Mouse (Mus musculus) heart, embryonic 14.5 days (tissue): ENCODE data around the gene Gpsm3. TPM values are rescaled to one million over a fixed set of nuclear protein-coding genes. Genes with fewer than 3 reads are reported as not detected.

Experiments
- ATAC-seq: fragments of 200-750 bp; cut with Nextera tagmentation; 2 replicates; pipeline ENCODE4 v1.8.0; 2017; ENCODE audit warnings: low read depth, moderate TSS enrichment; ENCODE audit not compliant: insufficient number of reproducible peaks, insufficient read depth, low FRiP score
- H3K27ac ChIP-seq, 2 experiments: fragments of 200-500 bp in 1 of 2; fragments of 300-500 bp in 1 of 2; sonication (generic) in 1 of 2; replicated peaks in 1 of 2; 2 replicates each; pipeline ENCODE4 v1.5.1; 2012 to 2014; ENCODE audit warnings: low read depth in 2 of 2, low read length in 2 of 2, control low read depth in 1 of 2, mild to moderate bottlenecking in 1 of 2, mixed read lengths in 1 of 2; ENCODE audit not compliant: control insufficient read depth in 1 of 2, insufficient read depth in 1 of 2
- H3K27me3 ChIP-seq: fragments of 300-500 bp; sonication (generic); 2 replicates; pipeline ENCODE4 v1.6.1; 2014; ENCODE audit warnings: mild to moderate bottlenecking, low read length, control low read depth; ENCODE audit not compliant: control insufficient read depth, insufficient read depth
- H3K36me3 ChIP-seq: fragments of 300-500 bp; sonication (generic); 2 replicates; pipeline ENCODE4 v1.6.1; 2014; ENCODE audit warnings: mild to moderate bottlenecking, control low read depth, low read length, mixed read lengths; ENCODE audit not compliant: control insufficient read depth, insufficient read depth
- H3K4me1 ChIP-seq, 2 experiments: fragments of 200-500 bp in 1 of 2; fragments of 300-500 bp in 1 of 2; sonication (generic) in 1 of 2; 2 replicates each; pipeline ENCODE4 v1.6.1; 2012 to 2014; ENCODE audit warnings: low read length in 2 of 2, control low read depth in 1 of 2, mixed read lengths in 1 of 2; ENCODE audit not compliant: control insufficient read depth in 2 of 2, insufficient read depth in 2 of 2
- H3K4me2 ChIP-seq: fragments of 300-500 bp; sonication (generic); 2 replicates; pipeline ENCODE4 v1.6.1; 2014; ENCODE audit warnings: mild to moderate bottlenecking, low read length
- H3K4me3 ChIP-seq, 2 experiments: fragments of 200-500 bp in 1 of 2; fragments of 300-500 bp in 1 of 2; sonication (generic) in 1 of 2; 2 replicates each; pipeline ENCODE4 v1.5.1; 2012 to 2014; ENCODE audit warnings: low read length in 2 of 2, mild to moderate bottlenecking in 2 of 2, control low read depth in 1 of 2, low read depth in 1 of 2, moderate library complexity in 1 of 2; ENCODE audit not compliant: control insufficient read depth in 1 of 2, insufficient read depth in 1 of 2
- H3K9ac ChIP-seq: fragments of 300-500 bp; sonication (generic); 2 replicates; pipeline ENCODE4 v1.6.1; 2014; ENCODE audit warnings: mild to moderate bottlenecking, low read length
- H3K9me3 ChIP-seq: fragments of 300-500 bp; sonication (generic); 2 replicates; pipeline ENCODE4 v1.6.1; 2016; ENCODE audit warnings: low read length, control low read depth; ENCODE audit not compliant: control insufficient read depth
- WGBS: fragments of 180-500 bp; shearing (Covaris S2); extraction: QIAGEN DNeasy Blood & Tissue Kit; methylation state at CpG from one replicate; pipeline ENCODE4 v1.1.7; 2014; 5-methylcytosine and 5-hydroxymethylcytosine counted together
- polyA plus RNA-seq: library from polyadenylated mRNA; unstranded; fragments of >200 nt; fragmentation: Nextera tagmentation; extraction: Ambion mirVana; gene quantifications from 2 replicates; pipeline ENCODE4 v1.2.1, GENCODE M21; 2014

The Gpsm3 gene
- polyA plus RNA-seq, 1 experiment from 2014 or later, result 6.1 TPM

- H3K4me3 ChIP-seq, result no peak overlapping the region
- no peak overlapping the region for H3K9ac ChIP-seq
- peaks cover 63% of the 10 kb centered on the region for H3K36me3 ChIP-seq
- ATAC-seq, result no peak
- no peaks in the 10 kb centered on the region for H3K27me3 ChIP-seq
- no peak overlapping the region for H3K27ac ChIP-seq
- no peaks in the 10 kb centered on the region for H3K9me3 ChIP-seq
- H3K4me1 ChIP-seq, result peaks cover 0 to 13% of the 10 kb centered on the region in 2 experiments; a peak in 3 of 4 replicates
- H3K4me2 ChIP-seq, result no peak overlapping the region
- 88% methylated on average over 11 of the region's 11 CpGs for WGBS
Observed at GRCm38 (mm10) chr17:34613054-34613645, 23.5 kb downstream of the Gpsm3 start.

DNA sequence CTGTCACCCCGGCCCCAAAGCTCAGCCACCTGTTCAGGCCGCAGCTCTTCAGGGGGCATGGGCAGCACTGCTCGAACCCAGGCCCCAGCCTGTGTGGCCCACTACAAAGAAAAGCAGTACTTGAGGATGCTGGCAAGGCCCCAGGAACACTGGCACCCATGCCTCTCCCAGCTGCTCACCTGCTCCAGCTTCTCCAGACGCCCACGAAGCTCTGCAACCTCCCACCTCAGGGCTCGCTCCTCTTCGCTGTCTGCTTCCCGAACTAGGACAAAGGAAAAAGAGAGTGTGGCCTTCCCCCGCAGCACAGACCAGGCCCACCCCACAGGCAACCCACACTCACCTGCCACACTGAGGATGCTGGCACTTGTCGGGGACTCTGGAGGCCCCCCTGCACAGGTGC lies 24.2 kb downstream of the Gpsm3 start:
- no peak overlapping the region for H3K27ac ChIP-seq
- H3K9me3 ChIP-seq, result no peaks in the 10 kb centered on the region
- no peak overlapping the region for H3K9ac ChIP-seq
- peaks cover 63% of the 10 kb centered on the region for H3K36me3 ChIP-seq
- WGBS, result 85% methylated on average over 10 of the region's 10 CpGs
- H3K4me3 ChIP-seq, result no peak overlapping the region
- H3K4me2 ChIP-seq, result no peak overlapping the region
- no peaks in the 10 kb centered on the region for H3K27me3 ChIP-seq
- H3K4me1 ChIP-seq, result peaks cover 0 to 6% of the 10 kb centered on the region in 2 experiments; a peak in 3 of 4 replicates
- ATAC-seq, result no peak

DNA sequence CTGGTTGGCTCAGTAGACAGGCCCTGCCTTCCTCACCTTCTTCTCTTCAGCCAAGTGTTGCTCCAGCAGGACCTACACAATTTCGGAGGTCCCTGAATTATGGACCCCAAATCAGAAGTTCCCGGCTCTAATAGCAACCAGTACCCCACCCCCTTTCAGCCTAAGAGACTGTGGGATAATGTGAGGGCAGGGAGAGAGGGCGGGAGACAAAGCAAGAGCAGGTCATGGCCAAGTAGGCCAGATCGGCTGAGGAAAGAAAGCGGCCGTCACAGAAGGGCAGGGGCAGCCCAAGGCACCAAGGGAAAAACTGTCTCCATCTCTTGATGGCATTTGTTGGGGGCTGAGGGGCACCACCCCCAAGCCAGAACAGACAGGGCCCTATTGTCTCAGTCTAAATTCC lies 26.3 kb downstream of the Gpsm3 start, which contains the start of gene Egfl8:
Egfl8 (minus strand) TSS at position 101 of the 400 bp plus-strand sequence.
- Histone ChIP-seq H3K27ac (no peak within 1 kb of the TSS), H3K36me3 (peaks cover 66% of the 10 kb centered on the region), H3K27me3 (no peaks in the 10 kb centered on the region), H3K4me2 (no peak within 1 kb of the TSS), H3K9me3 (no peaks in the 10 kb centered on the region), H3K4me1 (no peaks in the 10 kb centered on the region; a peak in 1 of 4 replicates), H3K4me3 (no peak within 1 kb of the TSS), H3K9ac (no peak within 1 kb of the TSS)
- no peak for ATAC-seq
- WGBS, result 77% methylated on average over 6 of the region's 6 CpGs

GRCm38 (mm10) chr17:34618999-34619398 lies 29.4 kb downstream of the Gpsm3 start:
- Histone ChIP-seq H3K9ac (no peak overlapping the region), H3K4me1 (no peaks in the 10 kb centered on the region; a peak in 1 of 4 replicates), H3K4me2 (no peak overlapping the region), H3K27me3 (no peaks in the 10 kb centered on the region), H3K36me3 (peaks cover 65% of the 10 kb centered on the region), H3K4me3 (no peak overlapping the region), H3K9me3 (no peaks in the 10 kb centered on the region), H3K27ac (no peak overlapping the region)
- WGBS, result 21% methylated on average over 6 of the region's 6 CpGs
- no peak for ATAC-seq

DNA sequence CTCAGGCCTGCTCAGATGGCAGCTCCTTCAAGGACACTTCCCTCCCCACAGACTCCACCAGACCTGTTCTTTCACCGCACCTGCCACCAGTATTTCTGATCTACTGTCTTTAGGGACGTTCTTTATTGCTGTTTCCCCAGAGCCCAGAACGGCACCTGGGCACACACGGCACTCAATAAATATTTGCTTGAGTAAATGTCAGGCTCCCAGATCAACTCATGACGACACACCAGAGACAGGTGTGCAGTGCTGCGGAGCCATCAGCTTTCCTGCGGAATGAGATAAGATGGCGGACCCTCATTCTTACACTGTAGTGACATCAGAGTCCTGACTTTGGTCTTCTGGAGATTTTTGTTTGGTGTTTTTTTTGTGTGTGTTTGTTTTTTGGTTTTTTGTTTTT lies 31.4 kb downstream of the Gpsm3 start:
- no peak overlapping the region for H3K27ac ChIP-seq
- peaks cover 0 to under 1% of the 10 kb centered on the region in 2 experiments; a peak in 3 of 4 replicates for H3K4me1 ChIP-seq
- peaks cover 69% of the 10 kb centered on the region for H3K36me3 ChIP-seq
- H3K4me3 ChIP-seq, result no peak overlapping the region
- WGBS, result 94% methylated on average over 8 of the region's 8 CpGs
- H3K27me3 ChIP-seq, result no peaks in the 10 kb centered on the region
- H3K4me2 ChIP-seq, result no peak overlapping the region
- no peaks in the 10 kb centered on the region for H3K9me3 ChIP-seq
- no peak for ATAC-seq
- no peak overlapping the region for H3K9ac ChIP-seq

DNA sequence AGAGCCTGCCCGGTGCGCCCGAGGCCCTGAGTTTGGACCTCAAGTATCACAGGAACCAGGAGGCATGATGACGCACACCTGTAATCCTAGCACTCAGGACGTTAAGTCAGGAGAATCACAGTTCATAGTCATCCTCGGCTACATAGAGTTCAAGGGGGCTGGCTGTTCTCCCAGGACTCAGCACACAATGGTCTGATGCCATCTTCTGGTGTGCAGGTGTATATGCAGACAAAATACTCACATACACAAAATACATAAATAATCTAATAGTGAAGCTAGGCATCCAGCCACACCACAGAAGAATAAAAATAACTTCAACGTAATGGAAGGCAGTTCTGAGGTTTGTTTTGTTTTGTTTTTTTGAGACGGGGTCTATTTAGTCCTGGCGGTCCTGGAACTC lies 33.6 kb downstream of the Gpsm3 start:
- 88% methylated on average over 9 of the region's 9 CpGs for WGBS
- H3K27me3 ChIP-seq, result no peaks in the 10 kb centered on the region
- H3K4me1 ChIP-seq, result peaks cover 7 to 9% of the 10 kb centered on the region in 2 experiments

GRCm38 (mm10) chr17:34624981-34625380 lies 35.4 kb downstream of the Gpsm3 start:
- H3K9me3 ChIP-seq, result no peaks in the 10 kb centered on the region
- H3K36me3 ChIP-seq, result peaks cover 52% of the 10 kb centered on the region
- peaks cover 9% of the 10 kb centered on the region for H3K27me3 ChIP-seq
- 91% methylated on average over 3 of the region's 3 CpGs for WGBS
- no peak overlapping the region for H3K4me3 ChIP-seq
- H3K4me2 ChIP-seq, result no peak overlapping the region
- H3K9ac ChIP-seq, result no peak overlapping the region
- peaks cover 16 to 23% of the 10 kb centered on the region in 2 experiments for H3K4me1 ChIP-seq
- no peak for ATAC-seq
- no peak overlapping the region for H3K27ac ChIP-seq

More for the DNA sequence above, 33.6 kb downstream of the Gpsm3 start:
- Histone ChIP-seq H3K4me2 (no peak overlapping the region), H3K9ac (no peak overlapping the region), H3K27ac (no peak overlapping the region), H3K9me3 (no peaks in the 10 kb centered on the region), H3K36me3 (peaks cover 55% of the 10 kb centered on the region), H3K4me3 (no peak overlapping the region)
- ATAC-seq, result no peak
